Mouse (Mus musculus) MEL (cell line): ENCODE measurements around the gene Spaca3. TPM values are rescaled to one million over a fixed set of nuclear protein-coding genes. Genes with fewer than 3 reads are reported as not detected.

Source experiments
- DNase-seq: peaks from one replicate; pipeline ENCODE4 v3.0.0; 2011; ENCODE audit warnings: low read depth, low spot score
- H3K27ac ChIP-seq: 2 replicates; pipeline ENCODE4 v1.5.1; 2012; ENCODE audit warnings: low read depth, mild to moderate bottlenecking, control low read depth, low read length, moderate library complexity; ENCODE audit not compliant: control insufficient read depth
- H3K27me3 ChIP-seq, 2 experiments: fragments of 150-350 bp in 1 of 2; sonication (generic) in 1 of 2; 2 replicates each; pipeline ENCODE4 v1.6.1; 2012; ENCODE audit warnings: low read length in 2 of 2, mild to moderate bottlenecking in 2 of 2, improper control_type of control experiment in 1 of 2, moderate library complexity in 1 of 2; ENCODE audit not compliant: insufficient read depth in 2 of 2, control insufficient read depth in 1 of 2
- H3K36me3 ChIP-seq, 2 experiments: 2 replicates each; pipeline ENCODE4 v1.6.1; 2012 to 2014; ENCODE audit warnings: low read length in 2 of 2, improper control_type of control experiment in 1 of 2, inconsistent platforms in 1 of 2, mild to moderate bottlenecking in 1 of 2; ENCODE audit not compliant: insufficient read depth in 2 of 2, control insufficient read depth in 1 of 2
- H3K4me1 ChIP-seq, 2 experiments: fragments of 150-350 bp in 1 of 2; sonication (generic) in 1 of 2; 2 replicates each; pipeline ENCODE4 v1.6.1; 2012; ENCODE audit warnings: low read length in 2 of 2, improper control_type of control experiment in 1 of 2, mild to moderate bottlenecking in 1 of 2; ENCODE audit not compliant: insufficient read depth in 2 of 2, control insufficient read depth in 1 of 2
- H3K4me3 ChIP-seq, 2 experiments: fragments of 150-350 bp in 1 of 2; sonication (generic) in 1 of 2; 2 replicates each; pipeline ENCODE4 v1.5.1; 2012; ENCODE audit warnings: low read depth in 2 of 2, low read length in 2 of 2, mild to moderate bottlenecking in 2 of 2, moderate library complexity in 2 of 2, control low read depth in 1 of 2, improper control_type of control experiment in 1 of 2; ENCODE audit not compliant: control insufficient read depth in 1 of 2, insufficient read depth in 1 of 2
- H3K79me2 ChIP-seq: 2 replicates; pipeline ENCODE4 v1.6.1; 2012; ENCODE audit warnings: mild to moderate bottlenecking, low read length, moderate library complexity; ENCODE audit not compliant: control insufficient read depth, poor library complexity, insufficient read depth
- H3K9ac ChIP-seq: 2 replicates; pipeline ENCODE4 v1.6.1; 2012; ENCODE audit warnings: low read depth, mild to moderate bottlenecking, control low read depth, low read length, moderate library complexity; ENCODE audit not compliant: control insufficient read depth, poor library complexity, severe bottlenecking
- H3K9me3 ChIP-seq: fragments of 150-350 bp; sonication (generic); replicated peaks from 2 replicates; pipeline ENCODE4 v1.6.1; 2012; ENCODE audit warnings: mild to moderate bottlenecking, low read length, improper control_type of control experiment, moderate library complexity; ENCODE audit not compliant: insufficient read depth
- BHLHE40 ChIP-seq: IDR thresholded peaks from 2 replicates; pipeline ENCODE4 v1.6.1; 2012; ENCODE audit warnings: low read depth, mild to moderate bottlenecking, inconsistent platforms, low read length, improper control_type of control experiment, borderline replicate concordance
- CHD1 ChIP-seq: IDR thresholded peaks from 2 replicates; pipeline ENCODE4 v1.6.1; 2012; ENCODE audit warnings: low read depth, mild to moderate bottlenecking, inconsistent platforms, low read length, improper control_type of control experiment
- CHD2 ChIP-seq: IDR thresholded peaks from 2 replicates; pipeline ENCODE4 v1.6.1; 2011; ENCODE audit warnings: low read length, improper control_type of control experiment
- CTCF ChIP-seq, 3 experiments: IDR thresholded peaks in 2 of 3; conservative IDR thresholded peaks in 1 of 3; 2 replicates each; pipeline ENCODE4 v1.5.1; 2011 to 2012; ENCODE audit warnings: low read length in 3 of 3, low read depth in 2 of 3, mild to moderate bottlenecking in 2 of 3, improper control_type of control experiment in 1 of 3, inconsistent platforms in 1 of 3, mixed read lengths in 1 of 3, moderate library complexity in 1 of 3; ENCODE audit not compliant: control insufficient read depth in 1 of 3, insufficient read depth in 1 of 3, poor library complexity in 1 of 3, severe bottlenecking in 1 of 3
- EP300 ChIP-seq, 2 experiments: IDR thresholded peaks; 2 replicates each; pipeline ENCODE4 v1.6.1; 2011; ENCODE audit warnings: improper control_type of control experiment in 2 of 2, low read length in 2 of 2, low read depth in 1 of 2, mild to moderate bottlenecking in 1 of 2
- ETS1 ChIP-seq: IDR thresholded peaks from 2 replicates; pipeline ENCODE4 v1.6.1; 2012; ENCODE audit warnings: low read depth, mild to moderate bottlenecking, inconsistent platforms, low read length, improper control_type of control experiment, moderate library complexity
- GABPA ChIP-seq: IDR thresholded peaks from 2 replicates; pipeline ENCODE4 v1.6.1; 2012; ENCODE audit warnings: low read depth, mild to moderate bottlenecking, inconsistent platforms, low read length, improper control_type of control experiment, moderate library complexity
- HCFC1 ChIP-seq: IDR thresholded peaks from 2 replicates; pipeline ENCODE4 v1.6.1; 2012; ENCODE audit warnings: low read depth, mild to moderate bottlenecking, inconsistent platforms, low read length, improper control_type of control experiment, moderate library complexity
- MAX ChIP-seq: IDR thresholded peaks from 2 replicates; pipeline ENCODE4 v1.6.1; 2011; ENCODE audit warnings: low read length, improper control_type of control experiment
- MAZ ChIP-seq: IDR thresholded peaks from 2 replicates; pipeline ENCODE4 v1.6.1; 2012; ENCODE audit warnings: low read depth, mild to moderate bottlenecking, inconsistent platforms, low read length, improper control_type of control experiment
- MXI1 ChIP-seq: IDR thresholded peaks from 2 replicates; pipeline ENCODE4 v1.6.1; 2011; ENCODE audit warnings: mild to moderate bottlenecking, low read depth, low read length, improper control_type of control experiment
- MYB ChIP-seq: IDR thresholded peaks from 2 replicates; pipeline ENCODE4 v1.6.1; 2011; ENCODE audit warnings: mild to moderate bottlenecking, low read depth, low read length, improper control_type of control experiment
- NRF1 ChIP-seq: IDR thresholded peaks from 2 replicates; pipeline ENCODE4 v1.6.1; 2014; ENCODE audit warnings: low read depth, mild to moderate bottlenecking, inconsistent platforms, low read length, improper control_type of control experiment, moderate library complexity; ENCODE audit not compliant: poor library complexity, insufficient read depth, severe bottlenecking
- POLR2A ChIP-seq, 2 experiments: IDR thresholded peaks; 2 replicates each; pipeline ENCODE4 v1.6.1; 2011 to 2012; ENCODE audit warnings: low read length in 2 of 2, mild to moderate bottlenecking in 2 of 2, control low read depth in 1 of 2, improper control_type of control experiment in 1 of 2, low read depth in 1 of 2, moderate library complexity in 1 of 2; ENCODE audit not compliant: control insufficient read depth in 1 of 2, insufficient read depth in 1 of 2, poor library complexity in 1 of 2
- POLR2AphosphoS2 ChIP-seq: IDR thresholded peaks from 2 replicates; pipeline ENCODE4 v1.6.1; 2011; ENCODE audit warnings: low read length, improper control_type of control experiment
- POLR2AphosphoS5 ChIP-seq: IDR thresholded peaks from 2 replicates; pipeline ENCODE4 v1.6.1; 2012; ENCODE audit warnings: low read depth, borderline replicate concordance, mild to moderate bottlenecking, inconsistent platforms, low read length, moderate library complexity, mixed read lengths
- RAD21 ChIP-seq: IDR thresholded peaks from 2 replicates; pipeline ENCODE4 v1.6.1; 2011; ENCODE audit warnings: mild to moderate bottlenecking, low read depth, low read length, improper control_type of control experiment
- RCOR1 ChIP-seq: IDR thresholded peaks from 2 replicates; pipeline ENCODE4 v1.6.1; 2012; ENCODE audit warnings: low read depth, mild to moderate bottlenecking, inconsistent platforms, low read length, improper control_type of control experiment
- SIN3A ChIP-seq: IDR thresholded peaks from 2 replicates; pipeline ENCODE4 v1.6.1; 2012; ENCODE audit warnings: low read length, improper control_type of control experiment, inconsistent platforms
- SMC3 ChIP-seq: IDR thresholded peaks from 2 replicates; pipeline ENCODE4 v1.6.1; 2011; ENCODE audit warnings: low read depth, low read length, improper control_type of control experiment
- TBP ChIP-seq: IDR thresholded peaks from 2 replicates; pipeline ENCODE4 v1.8.0; 2011; ENCODE audit warnings: low read depth, low read length, improper control_type of control experiment
- TCF12 ChIP-seq: IDR thresholded peaks from 2 replicates; pipeline ENCODE4 v1.6.1; 2014; ENCODE audit warnings: low read depth, mild to moderate bottlenecking, inconsistent platforms, low read length, improper control_type of control experiment, moderate library complexity
- UBTF ChIP-seq: IDR thresholded peaks from 2 replicates; pipeline ENCODE4 v1.6.1; 2012; ENCODE audit warnings: low read depth, mild to moderate bottlenecking, inconsistent platforms, low read length, improper control_type of control experiment, moderate library complexity, borderline replicate concordance; ENCODE audit not compliant: insufficient read depth
- USF2 ChIP-seq, 2 experiments: IDR thresholded peaks; 2 replicates each; pipeline ENCODE4 v1.6.1; 2011 to 2012; ENCODE audit warnings: improper control_type of control experiment in 2 of 2, low read length in 2 of 2, borderline replicate concordance in 1 of 2, inconsistent platforms in 1 of 2, low read depth in 1 of 2, mild to moderate bottlenecking in 1 of 2; ENCODE audit not compliant: insufficient read depth in 1 of 2
- ZC3H11A ChIP-seq: IDR thresholded peaks from 2 replicates; pipeline ENCODE4 v1.6.1; 2012; ENCODE audit warnings: low read depth, mild to moderate bottlenecking, inconsistent platforms, low read length, improper control_type of control experiment
- ZKSCAN1 ChIP-seq: IDR thresholded peaks from 2 replicates; pipeline ENCODE4 v1.6.1; 2012; ENCODE audit warnings: low read depth, mild to moderate bottlenecking, inconsistent platforms, low read length, improper control_type of control experiment, moderate library complexity
- ZMIZ1 ChIP-seq: IDR thresholded peaks from 2 replicates; pipeline ENCODE4 v1.6.1; 2012; ENCODE audit warnings: low read depth, mild to moderate bottlenecking, inconsistent platforms, low read length, improper control_type of control experiment, moderate library complexity
- ZNF384 ChIP-seq: IDR thresholded peaks from 2 replicates; pipeline ENCODE4 v1.6.1; 2012; ENCODE audit warnings: low read depth, mild to moderate bottlenecking, inconsistent platforms, low read length, improper control_type of control experiment
- polyA plus RNA-seq, 2 experiments: library from polyadenylated mRNA; stranded (reverse) in 1 of 2; unstranded in 1 of 2; fragments of >175 nt in 1 of 2; fragments of >200 nt in 1 of 2; gene quantifications; 2 replicates each; pipeline versions ENCODE4 v1.2.1 to v1.2.4; 2012; ENCODE audit warnings: low replicate concordance in 2 of 2, low read depth in 1 of 2; ENCODE audit not compliant: insufficient read length in 2 of 2, insufficient read depth in 1 of 2, missing spikeins in 1 of 2
- total RNA-seq: library from RNA; depleted of rRNA; stranded (reverse); fragments of 300-350 nt; gene quantifications from 2 replicates; pipeline ENCODE4 v1.2.3, GENCODE M21; 2012; rRNA removed

The Spaca3 gene
- not detected in 2 replicates for total RNA-seq
- polyA plus RNA-seq = not detected

- Histone ChIP-seq H3K27ac (no peak within 1 kb of the TSS), H3K27me3 (peaks cover 0 to 4% of the 10 kb centered on the region in 2 experiments; a peak in 2 of 4 replicates)
- no peak for TF ChIP-seq SMC3
- TF ChIP-seq USF2 (IDR thresholded peaks at IDR 0.05; ENCODE audit: borderline replicate concordance in 1 of 2, insufficient read depth in 1 of 2, low read depth in 1 of 2, low read length in 2 of 2) = no peak
- TF ChIP-seq TCF12 = no peak
- TF ChIP-seq RCOR1 = no peak
- no peak for TF ChIP-seq BHLHE40
- TF ChIP-seq SIN3A = no peak
- TF ChIP-seq EP300 (IDR thresholded peaks at IDR 0.05; ENCODE audit: low read depth in 1 of 2, low read length in 2 of 2) = no peak
- TF ChIP-seq, all 39 proteins: peak for 0
- Histone ChIP-seq H3K4me1 (peaks cover 6 to 13% of the 10 kb centered on the region in 2 experiments), H3K9ac (no peak within 1 kb of the TSS), H3K9me3 (no peaks in the 10 kb centered on the region), H3K79me2 (no peaks in the 10 kb centered on the region), H3K36me3 (peaks cover 0 to 9% of the 10 kb centered on the region in 2 experiments; a peak in 2 of 4 replicates), H3K4me3 (no peak within 1 kb of the TSS)
- no peak for DNase-seq
These were observed at the start of gene Spaca3 for GRCm38 (mm10) chr11:80858065-80858464. TSS of gene Spaca3 (plus strand) at chr11:80858365.

GRCm38 (mm10) chr11:80808551-80809070 lies 49.6 kb upstream of the Spaca3 start:
- peak; percentile 76 for DNase-seq
- Histone ChIP-seq H3K27ac (no peak overlapping the region), H3K4me1 (peaks cover 0 to 12% of the 10 kb centered on the region in 2 experiments; a peak in 2 of 4 replicates), H3K4me3 (no peak overlapping the region), H3K9me3 (no peaks in the 10 kb centered on the region), H3K27me3 (no peaks in the 10 kb centered on the region), H3K36me3 (no peaks in the 10 kb centered on the region; a peak in 1 of 4 replicates), H3K9ac (no peak overlapping the region), H3K79me2 (no peaks in the 10 kb centered on the region; the same call in 1 of the 2 replicates)
- TF ChIP-seq CHD1 (no peak), RCOR1 (0 out of 2 replicates have a peak, but pooled peaks have one; percentile 12), POLR2A (IDR thresholded peaks at IDR 0.05; ENCODE audit: control insufficient read depth in 1 of 2, insufficient read depth in 1 of 2, low read depth in 1 of 2, low read length in 2 of 2, poor library complexity in 1 of 2) (no peak), BHLHE40 (no peak), ZNF384 (no peak), TBP (no peak), ZC3H11A (peak; percentile 29; the same call in 1 of the 2 replicates), POLR2AphosphoS5 (no peak), MXI1 (0 out of 2 replicates have a peak, but pooled peaks have one; percentile 20), POLR2AphosphoS2 (no peak), SMC3 (peak; percentile 50), TCF12 (0 out of 2 replicates have a peak, but pooled peaks have one; percentile 11), ZKSCAN1 (no peak), MAX (0 out of 2 replicates have a peak, but pooled peaks have one; percentile 21), CTCF (IDR thresholded peaks at IDR 0.05 in 2 of 3, conservative IDR thresholded peaks at IDR 0.05 in 1 of 3; ENCODE audit: control insufficient read depth in 1 of 3, insufficient read depth in 1 of 3, low read depth in 2 of 3, low read length in 3 of 3, poor library complexity in 1 of 3, severe bottlenecking in 1 of 3) (peak; percentile 13 to 66 (median 52); a peak in 4 of 6 replicates), RAD21 (peak; percentile 63), CHD2 (no peak), GABPA (no peak), MYB (no peak), UBTF (no peak), NRF1 (no peak), MAZ (peak; percentile 67; the same call in 1 of the 2 replicates), ZMIZ1 (no peak), USF2 (IDR thresholded peaks at IDR 0.05; ENCODE audit: borderline replicate concordance in 1 of 2, insufficient read depth in 1 of 2, low read depth in 1 of 2, low read length in 2 of 2) (no peak), ETS1 (peak; percentile 25; the same call in 1 of the 2 replicates), HCFC1 (0 out of 2 replicates have a peak, but pooled peaks have one; percentile 19)
